Mouse (Mus musculus): Measurements from ENCODE around the gene Fgfr2.

Gene Fgfr2

DNA sequence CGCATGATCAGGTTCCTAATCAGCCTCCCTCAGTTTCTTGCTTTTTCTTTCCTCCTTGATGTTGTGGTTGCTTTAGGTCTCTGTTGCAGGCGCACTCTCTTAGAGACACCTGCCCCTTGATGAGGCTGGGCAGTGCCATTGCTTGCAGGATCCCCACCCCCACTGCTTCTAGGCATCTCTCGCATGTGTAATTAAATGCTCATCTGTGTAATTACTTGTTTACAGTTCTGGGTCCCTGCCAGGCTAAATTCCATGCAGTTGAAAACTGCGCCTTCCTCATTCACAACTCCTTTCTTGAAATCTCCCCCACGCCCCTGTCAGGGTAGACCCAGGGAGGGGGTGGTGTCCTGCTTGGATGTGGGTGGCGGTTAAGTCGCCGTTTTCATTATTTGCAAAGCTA is 1380.0 kb downstream of the Fgfr2 start:
- DNase-seq (ENCODE audit: low read depth): no peak

DNA sequence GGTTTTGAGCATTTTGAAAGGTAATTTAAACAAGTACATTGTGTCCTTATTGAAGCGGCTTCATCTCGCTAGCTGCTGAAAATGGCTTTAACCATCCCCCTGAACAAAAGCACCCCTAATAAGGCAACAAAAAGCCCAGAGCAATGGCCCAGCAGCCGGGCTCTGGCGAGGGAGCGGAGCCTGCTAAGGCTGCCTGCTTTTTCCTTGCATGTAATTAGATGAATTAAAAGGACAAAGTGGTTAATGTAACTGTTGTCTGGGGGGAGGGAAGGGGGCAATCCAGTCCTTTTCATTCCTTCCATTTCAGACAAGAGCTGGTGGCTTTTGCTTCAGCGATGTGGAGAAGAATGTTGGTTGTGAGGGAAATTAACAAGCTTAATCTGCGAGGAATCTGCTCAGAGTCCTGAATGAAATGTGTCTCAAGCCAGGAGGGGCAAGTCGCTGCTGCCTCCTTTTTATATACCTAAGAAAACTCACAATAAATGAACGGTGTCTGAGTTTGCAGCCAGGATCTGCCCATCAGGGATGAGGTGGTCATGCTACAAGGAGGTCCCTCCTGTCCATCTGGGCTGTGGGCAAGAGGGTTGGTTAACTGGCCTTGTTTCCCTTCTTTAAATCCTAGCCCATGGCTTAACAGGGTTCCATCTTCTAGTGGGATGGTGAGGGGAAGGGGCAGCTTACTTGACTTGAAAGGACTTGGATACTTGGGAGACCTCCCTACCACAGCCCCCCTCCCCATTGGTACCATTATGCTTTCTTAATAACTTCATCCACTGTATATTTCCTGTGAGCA is 1400.2 kb downstream of the Fgfr2 start:
- DNase-seq (ENCODE audit: low read depth): no peak

DNA sequence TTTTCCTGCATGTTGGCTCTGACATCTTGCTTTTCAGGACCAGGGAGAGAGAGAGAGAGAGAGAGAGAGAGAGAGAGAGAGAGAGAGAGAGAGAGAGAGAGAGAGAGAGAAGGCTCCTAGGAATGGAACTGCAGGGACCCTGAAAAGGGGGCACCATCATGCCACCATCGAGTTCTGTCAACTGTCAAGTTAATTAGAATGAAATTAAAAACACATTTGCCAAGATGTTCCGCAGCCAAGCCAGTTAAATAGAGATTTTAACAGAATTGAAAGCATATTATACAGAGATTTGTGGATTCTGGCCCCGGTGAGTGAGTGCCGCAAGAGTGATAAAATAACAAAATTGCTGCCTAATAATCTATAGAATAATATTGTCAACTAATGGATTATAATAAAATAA is 1400.8 kb downstream of the Fgfr2 start:
- DNase-seq (ENCODE audit: low read depth): no peak

DNA sequence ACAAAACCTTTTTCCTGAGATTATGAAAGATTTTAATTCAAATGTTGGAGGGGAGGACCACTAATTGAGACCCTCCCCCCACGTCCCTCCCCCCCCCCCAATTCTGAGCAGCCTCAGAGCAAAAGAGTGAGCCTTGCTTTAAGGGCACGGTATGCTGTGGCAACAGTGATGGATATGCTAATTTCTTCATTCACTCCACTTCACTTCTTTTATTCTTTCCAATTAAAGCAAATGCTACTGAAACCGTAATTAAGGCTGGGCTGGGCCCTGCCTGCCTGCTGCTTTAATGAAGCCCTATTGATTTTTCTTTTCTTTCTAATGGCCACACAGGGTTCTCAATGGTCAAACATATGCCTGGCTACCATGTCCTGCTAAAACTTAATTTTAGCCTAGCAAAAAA is 1404.9 kb downstream of the Fgfr2 start:
- no peak for DNase-seq (ENCODE audit: low read depth)

DNA sequence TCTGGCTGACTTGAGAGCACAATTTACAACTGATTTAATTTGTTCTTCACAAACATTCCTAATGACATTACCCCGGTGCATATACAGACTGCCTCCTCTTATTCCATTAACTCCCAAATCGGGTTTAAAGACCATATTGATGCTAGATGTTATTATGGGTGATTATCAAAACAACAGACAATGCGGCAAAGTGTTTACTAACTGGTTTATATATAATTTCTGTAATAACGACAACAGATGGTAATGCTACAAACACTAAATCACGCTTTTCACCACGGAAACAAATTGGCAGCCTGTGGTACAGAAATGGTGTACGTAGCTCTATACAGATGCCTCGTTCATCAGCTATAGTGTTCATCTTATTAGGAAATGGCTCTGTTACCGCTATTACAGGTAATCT is 1410.1 kb downstream of the Fgfr2 start:
- DNase-seq (ENCODE audit: low read depth): no peak

DNA sequence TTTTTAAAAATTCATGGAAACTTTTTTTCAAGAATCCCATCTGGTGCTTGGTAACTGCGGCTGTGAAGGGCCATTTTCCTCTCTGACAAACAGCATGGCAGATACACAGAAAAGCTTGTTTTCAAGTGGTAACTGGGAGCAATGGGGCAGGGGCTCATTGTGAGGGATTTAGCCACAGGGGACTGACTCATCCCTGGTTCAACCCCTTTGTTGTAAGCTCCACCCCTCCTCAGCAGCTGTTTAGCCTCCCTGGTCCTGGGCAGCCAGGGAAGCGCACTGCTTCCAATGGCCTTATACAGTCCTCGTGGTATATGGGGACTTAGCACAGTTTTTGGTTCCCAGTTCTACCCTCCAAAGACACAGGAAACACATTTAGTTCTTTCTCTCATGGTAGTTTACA is 1426.3 kb downstream of the Fgfr2 start:
- DNase-seq (ENCODE audit: low read depth): no peak

DNA sequence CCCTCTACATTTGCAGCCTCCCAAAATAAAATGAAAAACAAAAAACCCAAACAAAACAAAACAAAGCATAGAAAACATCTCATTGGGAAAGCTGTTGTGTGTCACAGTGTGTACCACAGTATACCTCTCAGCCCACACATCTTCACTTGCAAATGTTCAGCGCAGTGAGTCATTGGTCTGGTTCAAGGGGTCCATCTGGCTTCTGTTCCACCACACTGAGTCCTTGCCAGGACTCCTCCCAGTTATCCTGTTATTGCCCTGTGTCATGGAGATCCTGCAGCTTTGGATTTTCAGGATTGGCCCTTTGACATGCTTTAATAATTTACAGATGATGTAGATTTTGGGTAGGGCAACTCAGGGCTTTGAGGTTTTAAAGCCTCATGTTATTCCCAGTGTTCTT is 1435.8 kb downstream of the Fgfr2 start:
- no peak for DNase-seq (ENCODE audit: low read depth)

DNA sequence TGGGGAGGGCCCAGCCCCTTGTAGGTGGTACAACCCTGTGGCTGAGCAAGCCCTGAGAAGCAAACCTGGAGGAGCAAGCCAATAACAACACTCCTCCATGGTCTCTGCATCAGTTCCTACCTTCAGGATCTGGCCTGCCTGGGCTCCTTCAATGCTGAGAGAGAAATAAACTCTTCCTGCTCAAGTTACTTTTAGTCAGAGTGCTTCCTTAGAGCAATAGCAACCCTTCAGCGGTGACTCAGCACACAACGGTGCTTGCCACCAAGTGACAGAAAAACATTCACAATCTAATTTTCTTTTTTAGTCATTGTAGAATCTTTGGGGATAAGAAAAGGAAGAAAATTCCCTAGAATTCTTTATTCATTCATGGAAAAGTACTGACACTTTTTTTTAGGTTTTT is 1446.0 kb downstream of the Fgfr2 start:
- no peak for DNase-seq (ENCODE audit: low read depth)

DNA sequence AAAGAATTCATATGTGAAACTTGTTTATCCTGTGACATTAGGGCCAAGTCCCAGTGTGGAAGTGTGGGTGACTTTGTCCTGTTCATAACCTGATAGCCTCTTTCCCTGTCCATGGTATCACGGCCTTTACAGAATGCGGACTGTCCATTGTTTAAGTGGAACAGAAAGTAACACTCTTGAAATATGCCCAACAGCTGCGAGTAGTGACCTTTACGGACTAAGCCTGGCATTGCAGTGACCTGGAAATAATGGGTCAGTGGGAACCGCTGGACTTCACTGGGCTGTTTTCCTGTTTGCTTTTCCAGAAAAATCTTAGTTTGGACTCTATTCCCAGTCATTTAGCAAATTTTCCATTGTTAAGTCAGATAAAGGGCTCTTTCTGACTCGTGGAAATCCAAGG is 1452.6 kb downstream of the Fgfr2 start:
- no peak for DNase-seq (ENCODE audit: low read depth)

DNA sequence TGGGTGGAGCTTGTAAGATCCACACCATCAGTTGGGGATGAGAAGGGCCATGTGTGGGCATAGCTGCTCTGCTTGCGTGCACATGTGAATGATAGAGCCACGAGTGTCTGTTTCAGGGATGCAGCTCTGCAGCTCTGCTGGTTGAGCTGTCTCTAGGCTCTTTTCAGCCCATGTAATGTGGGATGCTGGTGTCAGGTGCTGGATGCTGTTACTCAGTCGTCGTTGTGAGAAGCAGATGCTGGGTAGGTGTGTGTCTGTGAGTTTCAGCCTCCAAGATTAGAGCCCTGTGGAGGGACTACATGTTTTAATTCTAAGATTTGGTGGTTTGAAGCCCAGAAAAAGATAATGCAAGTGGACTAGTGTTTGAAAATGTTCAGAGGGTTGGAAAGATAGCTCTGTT is 1453.8 kb downstream of the Fgfr2 start:
- DNase-seq (ENCODE audit: low read depth): no peak

DNA sequence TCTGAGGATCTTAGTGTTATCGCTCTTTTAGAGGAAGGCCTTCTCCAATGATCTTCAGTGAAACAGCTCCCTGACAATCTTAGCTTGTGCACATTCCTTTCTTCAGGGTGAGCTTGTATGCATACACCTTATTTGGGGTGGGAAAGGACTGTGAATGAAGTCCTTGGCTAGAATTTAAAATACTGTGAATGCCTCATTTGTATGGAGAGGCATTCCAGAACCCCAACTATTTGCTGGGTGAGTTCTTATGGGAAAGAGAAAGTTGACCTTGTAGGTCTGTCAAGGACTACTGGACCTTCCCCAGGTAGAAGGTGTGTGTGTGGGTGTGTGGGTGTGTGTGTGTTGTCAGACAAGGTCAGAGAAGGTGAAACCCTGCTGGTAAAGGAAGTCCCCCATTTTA is 1462.4 kb downstream of the Fgfr2 start:
- DNase-seq (ENCODE audit: low read depth): no peak

DNA sequence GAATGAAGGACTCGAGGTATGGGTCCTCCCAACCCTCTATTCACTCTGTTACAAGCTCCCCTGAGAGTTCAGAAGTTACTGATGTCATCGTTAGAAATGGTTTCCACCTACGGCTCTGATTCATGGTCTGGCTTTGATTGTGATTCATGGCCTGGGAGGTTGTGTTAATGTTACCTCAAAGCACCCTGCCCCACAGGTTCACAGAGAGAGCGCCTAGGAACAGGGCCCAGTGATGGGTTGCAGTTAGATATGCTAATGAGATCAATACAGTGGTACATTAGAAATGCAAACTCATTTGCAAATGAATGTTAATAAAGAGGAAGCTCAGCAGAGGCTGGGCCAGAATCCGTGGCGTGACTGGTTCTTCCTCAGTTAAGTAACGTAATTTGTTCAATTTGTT is 1467.1 kb downstream of the Fgfr2 start:
- DNase-seq (ENCODE audit: low read depth): peak; percentile 18

DNA sequence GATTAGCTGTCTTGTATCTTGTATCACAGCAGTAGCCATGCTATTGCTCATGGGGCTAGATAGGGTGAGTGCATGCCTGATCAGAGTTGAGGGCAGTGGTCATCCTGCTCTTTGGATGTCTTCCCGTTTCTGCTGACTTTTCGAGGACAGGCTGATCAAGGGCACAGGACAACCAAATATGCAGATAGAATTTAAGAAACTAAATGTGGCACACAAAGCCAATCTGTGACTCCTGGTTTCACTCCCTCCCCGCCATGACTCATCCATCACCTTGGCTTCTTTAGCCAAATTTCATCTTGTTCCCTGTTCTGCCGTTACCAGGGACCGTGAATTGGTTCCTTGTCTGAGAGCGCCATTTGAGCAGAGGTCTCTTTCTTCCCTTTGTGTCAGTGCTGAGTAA is 1469.7 kb downstream of the Fgfr2 start:
- no peak for DNase-seq (ENCODE audit: low read depth)

DNA sequence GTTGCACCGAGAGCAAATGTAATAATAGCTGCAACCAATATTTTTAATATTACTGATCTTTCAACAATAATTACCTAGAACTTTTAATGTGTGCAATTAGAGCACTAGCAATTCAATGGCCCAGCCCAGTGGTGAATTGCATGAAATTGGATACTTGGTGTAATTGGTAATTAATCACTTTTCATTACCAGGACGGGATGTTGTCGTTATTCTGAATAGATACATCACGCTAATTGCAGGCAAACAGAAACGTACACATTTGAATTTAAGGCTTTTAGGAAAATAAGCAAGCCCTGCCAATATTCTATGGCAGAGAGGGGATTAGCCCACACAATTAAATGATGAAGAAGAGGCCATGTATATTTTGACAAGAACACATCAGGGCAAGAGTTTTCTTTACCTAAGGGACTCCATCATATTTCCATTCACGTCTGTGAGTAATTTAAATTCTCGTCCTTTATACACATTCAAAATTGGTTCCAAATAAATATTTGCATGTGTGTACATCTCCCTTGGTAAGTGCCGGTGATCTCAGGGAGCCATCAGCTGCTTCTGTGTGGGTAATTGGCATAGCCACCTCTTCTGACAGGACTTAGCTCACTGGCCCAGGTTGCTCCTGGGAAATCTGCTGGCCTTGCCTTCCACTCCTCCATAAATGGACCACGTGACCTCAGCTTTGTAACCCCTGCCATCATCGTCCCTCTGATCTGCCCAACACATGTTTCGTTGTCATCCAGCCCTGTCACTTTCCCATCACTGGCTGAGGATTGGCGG is 1471.0 kb downstream of the Fgfr2 start:
- DNase-seq (ENCODE audit: low read depth): no peak

DNA sequence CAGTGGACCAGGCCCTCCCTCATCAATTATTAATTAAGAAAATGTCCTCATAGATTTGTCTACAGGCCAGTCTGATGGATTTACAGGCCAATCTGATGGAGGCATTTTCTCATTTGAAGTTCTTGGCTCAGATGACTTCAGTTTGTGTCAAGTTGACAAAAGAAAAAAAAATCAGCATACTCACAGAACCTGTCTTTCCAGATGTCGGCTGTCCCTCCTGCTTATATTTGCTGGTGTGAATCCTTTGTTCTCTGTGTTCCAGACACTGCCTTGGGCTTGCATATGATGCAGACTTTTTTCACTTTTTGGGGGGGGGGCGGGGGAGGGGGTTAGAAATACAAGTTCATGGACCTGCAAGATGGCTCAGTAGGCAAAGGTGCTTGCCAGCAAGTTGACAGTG is 1472.9 kb downstream of the Fgfr2 start:
- no peak for DNase-seq (ENCODE audit: low read depth)

DNA sequence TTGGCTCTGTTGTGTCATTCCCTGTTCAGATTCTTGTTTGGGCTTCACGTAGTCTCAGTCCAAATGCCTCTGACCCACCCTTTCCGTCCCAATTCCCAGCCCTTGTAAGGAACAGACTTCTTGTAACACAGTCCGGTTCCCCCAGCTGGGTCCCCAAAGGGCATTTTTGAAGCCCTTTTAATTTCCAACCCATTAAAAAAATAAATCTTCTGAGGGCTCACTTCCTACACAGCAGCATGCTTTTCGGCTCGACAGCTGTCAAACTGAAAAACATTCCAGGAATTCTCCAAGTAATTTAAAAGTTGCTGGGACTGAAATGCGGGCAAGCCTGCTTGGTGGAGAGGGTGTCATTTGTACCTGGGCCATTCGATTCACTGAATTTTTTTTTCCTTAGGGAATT is 1474.9 kb downstream of the Fgfr2 start:
- no peak for DNase-seq (ENCODE audit: low read depth)

DNA sequence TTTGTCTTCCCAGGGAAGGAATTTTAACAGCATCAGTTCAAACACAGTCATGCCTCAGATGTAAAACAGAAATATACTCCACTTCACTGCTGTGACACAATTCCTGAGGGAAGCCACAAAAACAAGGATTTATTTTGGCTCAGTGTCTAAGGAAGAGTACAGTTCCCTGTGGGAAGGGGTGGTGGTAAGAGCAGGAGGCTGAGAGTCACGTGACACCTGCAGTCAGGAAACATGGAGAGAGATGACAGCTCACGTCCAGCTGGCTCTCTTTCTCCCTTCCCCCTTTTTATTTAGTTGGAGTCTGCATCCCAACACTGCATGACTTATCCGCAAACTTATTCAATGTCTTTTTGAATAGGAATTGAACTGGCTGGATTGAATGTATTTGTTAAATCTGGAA is 1475.6 kb downstream of the Fgfr2 start:
- DNase-seq (ENCODE audit: low read depth): no peak

DNA sequence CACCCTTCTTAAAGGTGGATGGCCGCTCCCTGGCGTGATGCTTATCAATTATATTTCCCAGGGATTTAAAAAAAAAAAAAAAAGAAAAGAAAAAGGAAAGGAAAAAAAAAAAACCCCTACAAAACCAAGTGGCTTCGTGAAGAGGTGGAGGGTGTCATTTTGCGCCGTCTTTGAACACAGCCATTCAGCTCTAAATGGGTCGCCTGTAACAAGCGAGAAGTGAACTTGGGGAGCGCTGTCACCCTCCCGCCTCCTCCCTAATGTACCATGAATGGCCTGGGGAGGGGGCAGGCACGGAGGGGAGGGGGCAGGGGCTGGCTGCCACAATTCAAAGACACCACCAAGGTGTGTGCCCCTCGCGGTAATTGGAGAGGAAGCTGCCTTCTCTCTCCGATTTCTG is 1478.6 kb downstream of the Fgfr2 start:
- no peak for DNase-seq (ENCODE audit: low read depth)

DNA sequence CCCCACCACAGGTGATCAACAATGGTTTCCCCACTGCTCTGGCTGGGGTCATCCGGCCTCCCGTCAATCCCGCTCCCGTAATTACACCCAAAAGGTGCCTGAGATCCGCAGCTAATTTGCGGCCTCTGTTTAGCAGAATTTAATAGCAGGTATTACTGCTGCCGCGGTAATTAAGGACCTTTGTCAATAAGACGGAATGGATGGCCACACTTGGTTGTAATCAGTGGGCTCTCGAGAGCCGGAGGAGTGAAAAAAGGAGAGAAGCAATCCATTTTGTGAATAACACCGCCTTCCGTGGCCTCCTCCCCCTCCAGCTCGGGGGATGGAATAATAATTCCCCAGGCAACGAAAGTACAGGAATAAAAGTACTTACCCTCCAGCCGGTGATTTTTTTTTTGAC is 1479.1 kb downstream of the Fgfr2 start:
- no peak for DNase-seq (ENCODE audit: low read depth)

DNA sequence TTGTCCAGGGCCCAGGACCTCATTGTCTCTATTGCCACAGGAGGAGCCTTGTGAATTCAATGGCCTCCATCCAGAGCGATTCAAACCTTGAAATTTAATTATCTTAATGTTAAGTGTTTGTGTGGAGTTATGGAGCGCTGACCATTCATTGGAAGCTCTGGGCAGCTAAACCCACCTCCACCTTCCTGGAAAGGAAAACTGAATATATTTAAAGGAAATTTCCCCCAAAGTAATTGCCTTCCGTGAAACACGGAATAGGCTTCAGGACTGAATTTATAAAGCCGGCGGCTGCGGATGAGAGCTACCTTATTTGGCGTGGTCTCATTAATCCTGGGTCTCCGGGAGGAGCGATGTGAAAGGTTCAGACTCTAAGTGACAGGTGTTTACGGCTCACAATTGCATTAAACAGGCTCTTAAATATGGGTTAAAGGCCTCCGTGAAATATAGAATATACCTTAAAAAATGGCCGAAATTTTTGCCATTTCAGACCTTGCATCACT is 1479.8 kb downstream of the Fgfr2 start:
- no peak for DNase-seq (ENCODE audit: low read depth)

DNA sequence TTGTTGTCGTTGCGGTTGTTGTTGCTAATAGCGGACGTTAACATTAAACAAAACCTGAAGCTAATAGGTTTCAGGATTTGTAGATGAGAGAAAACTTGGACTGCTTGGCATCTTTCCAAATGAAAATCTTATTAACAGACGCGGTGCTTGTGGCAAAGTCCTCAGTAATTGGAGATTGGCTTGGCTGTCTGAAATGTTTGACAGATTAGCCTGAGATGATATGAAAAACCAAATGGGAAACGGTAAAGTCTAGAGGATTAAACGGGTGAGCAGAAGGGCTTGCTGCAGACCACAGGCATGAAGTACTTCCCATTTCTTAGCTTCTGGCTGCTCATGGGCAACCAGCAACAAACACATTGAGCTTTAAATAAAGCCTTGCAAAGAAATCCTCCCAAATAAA is 1493.6 kb downstream of the Fgfr2 start:
- DNase-seq (ENCODE audit: low read depth): no peak

DNA sequence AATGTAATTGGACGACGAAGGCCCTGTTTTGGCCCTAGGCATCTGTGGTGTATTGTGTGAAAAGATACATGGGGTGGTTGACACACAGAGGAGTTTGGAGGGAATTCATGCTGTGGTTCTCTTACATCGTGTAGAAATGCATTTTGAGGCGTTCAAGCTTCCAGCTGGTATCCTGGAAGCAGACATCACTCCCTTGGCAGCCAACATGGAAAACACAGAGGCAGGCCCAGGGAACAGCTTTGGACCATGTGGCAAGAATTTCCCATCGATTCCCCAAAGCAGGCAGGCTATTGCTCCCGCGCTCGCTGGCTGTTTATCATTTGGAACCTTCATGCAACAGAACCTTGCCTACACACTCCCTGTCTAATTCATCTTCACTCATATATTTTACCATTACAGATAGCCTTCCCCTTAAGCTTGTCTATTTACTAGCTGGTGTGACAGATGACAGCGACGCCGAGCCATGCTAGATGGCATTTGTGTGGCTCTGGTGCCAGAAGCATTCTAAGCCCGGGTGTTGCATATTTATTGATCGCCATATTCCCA is 1494.2 kb downstream of the Fgfr2 start:
- DNase-seq (ENCODE audit: low read depth): no peak

DNA sequence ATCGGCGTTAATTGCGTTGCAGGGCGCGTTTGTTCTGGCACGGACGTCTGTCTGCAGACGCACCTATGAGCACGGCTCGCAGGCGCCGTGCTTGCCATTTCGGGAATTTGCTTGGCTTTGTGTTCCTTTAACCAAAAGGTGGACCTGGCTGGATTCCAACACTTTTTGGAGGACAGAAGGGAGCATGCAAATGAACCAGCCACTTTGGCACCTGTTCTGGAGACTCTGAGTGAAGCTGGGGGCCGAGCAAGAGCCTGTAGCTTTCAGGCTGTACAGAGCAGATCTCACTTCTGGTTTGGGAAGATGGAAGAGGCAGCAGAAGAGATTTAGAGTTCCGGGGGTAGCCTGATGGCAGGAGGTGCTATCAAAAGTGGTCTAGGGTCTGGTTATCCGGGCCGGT is 1494.8 kb downstream of the Fgfr2 start:
- no peak for DNase-seq (ENCODE audit: low read depth)

Measured in fibroblast of lung, adult 2 months (primary cell).